In the genomic region with DNA sequence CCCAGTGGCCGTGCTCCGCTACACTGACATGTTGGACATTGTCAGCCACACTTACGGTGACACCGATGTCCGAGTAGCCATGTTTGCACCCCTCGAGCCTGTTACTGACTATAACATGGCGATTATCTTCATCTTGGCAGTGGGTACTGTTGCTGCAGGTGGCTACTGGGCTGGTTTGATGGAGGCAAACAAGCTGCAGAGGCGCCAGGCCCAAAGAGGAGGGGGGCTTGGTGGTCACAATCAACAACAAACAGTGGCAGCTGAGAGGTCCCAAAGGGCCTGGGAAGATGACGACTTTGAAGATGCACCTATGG, we compare ENCODE assay signal across 22 mouse cellular contexts. TPM values are rescaled to one million over a fixed set of nuclear protein-coding genes. Genes with fewer than 3 reads are reported as not detected.
"Had no signal": no experiment of that assay in that cellular context is flagged by ENCODE, and none has a peak within 500 bp of the region (broad histone marks: within the 10 kb centered on the region; RNA-seq: fewer than 3 reads in every experiment).

No protein-coding gene starts in this region.

- H3K9me3 ChIP-seq: liver, embryonic 15.5 days; lung, embryonic 15.5 days; midbrain, embryonic 12.5 days; midbrain, embryonic 15.5 days; neural tube, embryonic 12.5 days; stomach, embryonic 15.5 days had no signal

- DNase-seq: liver, postnatal 0 days; lung, adult 2 months; lung, postnatal 14 days; lung, postnatal 36 days; right cerebral cortex, postnatal 14 days; thymus, adult 2 months; thymus, postnatal 25 days; thymus, postnatal 4 days had no signal

- H3K9ac ChIP-seq: liver, embryonic 15.5 days; liver, postnatal 0 days; lung, embryonic 15.5 days; midbrain, embryonic 12.5 days; midbrain, embryonic 15.5 days; neural tube, embryonic 12.5 days; stomach, embryonic 15.5 days had no signal

- ATAC-seq: liver, postnatal 0 days; lung, postnatal 0 days; midbrain, embryonic 15.5 days had no signal

- H3K4me1 ChIP-seq: liver, embryonic 15.5 days; lung, embryonic 15.5 days; midbrain, embryonic 12.5 days; midbrain, embryonic 15.5 days; neural tube, embryonic 12.5 days; stomach, embryonic 15.5 days had no signal

- H3K4me2 ChIP-seq: liver, embryonic 15.5 days; lung, embryonic 15.5 days; midbrain, embryonic 12.5 days; midbrain, embryonic 15.5 days; neural tube, embryonic 12.5 days; stomach, embryonic 15.5 days had no signal

- H3K36me3 ChIP-seq: liver, embryonic 15.5 days; lung, embryonic 15.5 days; midbrain, embryonic 12.5 days; midbrain, embryonic 15.5 days; neural tube, embryonic 12.5 days; stomach, embryonic 15.5 days had no signal

- H3K4me3 ChIP-seq: liver, embryonic 15.5 days; lung, embryonic 15.5 days; megakaryocyte, embryonic 14.5 days; midbrain, embryonic 12.5 days; midbrain, embryonic 15.5 days; neural tube, embryonic 12.5 days; stomach, embryonic 15.5 days had no signal

- H3K27me3 ChIP-seq: liver, embryonic 15.5 days; lung, embryonic 15.5 days; midbrain, embryonic 12.5 days; midbrain, embryonic 15.5 days; neural tube, embryonic 12.5 days; stomach, embryonic 15.5 days had no signal

- H3K27ac ChIP-seq: liver, embryonic 15.5 days; lung, embryonic 15.5 days; macrophage; midbrain, embryonic 12.5 days; midbrain, embryonic 15.5 days; neural tube, embryonic 12.5 days; stomach, embryonic 15.5 days; stomach, postnatal 0 days had no signal

RNA-seq across cellular contexts. Expression of a gene that starts 0.7 kb away (rescaled TPM):
- polyA plus RNA-seq: liver, embryonic 15.5 days; liver, postnatal 0 days; lung, adult 2 months; lung, embryonic 15.5 days; lung, postnatal 0 days; macrophage; midbrain, embryonic 12.5 days; midbrain, embryonic 15.5 days; midbrain, postnatal 0 days; neural tube, embryonic 12.5 days; neural tube, embryonic 14.5 days; spleen, adult 2 months; stomach, embryonic 15.5 days; stomach, postnatal 0 days; urinary bladder, adult 2 months had no signal

RNA-seq across cellular contexts. Expression of a gene that starts 44.4 kb away (rescaled TPM):
- polyA plus RNA-seq: macrophage had no signal

RNA-seq across cellular contexts. Expression of a gene that starts 54.1 kb away (rescaled TPM):
- polyA plus RNA-seq: liver, embryonic 15.5 days; liver, postnatal 0 days; lung, adult 2 months; lung, embryonic 15.5 days; lung, postnatal 0 days; macrophage had no signal
